9 mouse cellular contexts compared by ENCODE assay signal in genomic region chr4:129967024-129968014, GRCm38 (mm10). TPM values are rescaled to one million over a fixed set of nuclear protein-coding genes. Genes with fewer than 3 reads are reported as not detected.
A peak's percentile ranks its signal among the peaks of the same experiment; 100 is the strongest.
DNase-seq lines count a peak whose midpoint lies in the region; ATAC-seq and TF ChIP-seq lines count a peak whose summit lies in the region.
"Had no signal": no experiment of that assay in that cellular context is flagged by ENCODE, and none has a peak within 500 bp of the region (broad histone marks: within the 10 kb centered on the region; RNA-seq: fewer than 3 reads in every experiment).

No protein-coding gene starts in this region.

- no peak overlapping the region for H3K4me3 ChIP-seq in lung, embryonic 16.5 days (ENCODE audit: low read length)
- 0 out of 2 replicates have a peak overlapping the region, but pooled peaks have one; percentile 7 for H3K4me3 ChIP-seq in forebrain, embryonic 12.5 days (replicated peaks)
- H3K4me3 ChIP-seq in left cerebral cortex, adult 2 months: no peak overlapping the region
- no peak overlapping the region for H3K4me3 ChIP-seq in olfactory bulb, adult 2 months (ENCODE audit: insufficient read depth, low read depth, low read length)
- H3K4me3 ChIP-seq in thymus, adult 2 months (ENCODE audit: control insufficient read depth, insufficient read depth, low read length): no peak overlapping the region

- no peak overlapping the region for H3K9ac ChIP-seq in lung, embryonic 16.5 days (ENCODE audit: low read length)
- H3K9ac ChIP-seq in forebrain, embryonic 12.5 days: peak overlapping the region; percentile 2

- no peak for TF ChIP-seq CTCF in left cerebral cortex, adult 2 months (IDR thresholded peaks at IDR 0.05)
- no peak for TF ChIP-seq CTCF in olfactory bulb, adult 2 months (IDR thresholded peaks at IDR 0.05; ENCODE audit: insufficient read depth, low read depth, low read length)
- no peak for TF ChIP-seq CTCF in thymus, adult 2 months (IDR thresholded peaks at IDR 0.05; ENCODE audit: borderline replicate concordance, control insufficient read depth, extremely low read depth, insufficient read depth, low read length, poor library complexity)

- WGBS in lung, embryonic 16.5 days: 45% methylated on average over 13 of the region's 13 CpGs
- WGBS in forebrain, embryonic 12.5 days: 22% methylated on average over 13 of the region's 13 CpGs
- 16% methylated on average over 13 of the region's 13 CpGs for WGBS in olfactory bulb, adult 2 months
- WGBS in thymus, adult 2 months: 57% methylated on average over 13 of the region's 13 CpGs

- no peaks in the 10 kb centered on the region; the same call in 1 of the 2 replicates for H3K27me3 ChIP-seq in lung, embryonic 16.5 days (ENCODE audit: control insufficient read depth, insufficient read depth, low read depth, low read length)
- peaks cover 16% of the 10 kb centered on the region for H3K27me3 ChIP-seq in forebrain, embryonic 12.5 days
- no peaks in the 10 kb centered on the region for H3K27me3 ChIP-seq in thymus, adult 2 months (ENCODE audit: control insufficient read depth, insufficient read depth, low read length)

- H3K4me2 ChIP-seq in lung, embryonic 16.5 days (ENCODE audit: low read depth, low read length): no peak overlapping the region
- H3K4me2 ChIP-seq in forebrain, embryonic 12.5 days: peak overlapping the region; percentile 45

- H3K27ac ChIP-seq in lung, embryonic 16.5 days (ENCODE audit: low read length): no peak overlapping the region
- peak overlapping the region; percentile 82 for H3K27ac ChIP-seq in forebrain, embryonic 12.5 days
- peak overlapping the region; percentile 82 for H3K27ac ChIP-seq in left cerebral cortex, adult 2 months
- H3K27ac ChIP-seq in olfactory bulb, adult 2 months (ENCODE audit: insufficient read depth, low read depth, low read length): peak overlapping the region; percentile 97
- H3K27ac ChIP-seq in thymus, adult 2 months (ENCODE audit: control insufficient read depth, insufficient read depth, low read length): no peak overlapping the region

- intact Hi-C loops in left cerebral cortex, adult 2 months (cut with DNase I): no loop called here

- no peak for TF ChIP-seq POLR2A in olfactory bulb, adult 2 months (IDR thresholded peaks at IDR 0.05; ENCODE audit: insufficient read depth, low read depth, low read length)
- TF ChIP-seq POLR2A in thymus, adult 2 months (IDR thresholded peaks at IDR 0.05; ENCODE audit: control insufficient read depth, extremely low read depth, insufficient read depth, low read length, poor library complexity): no peak

- H3K9me3 ChIP-seq in lung, embryonic 16.5 days (ENCODE audit: control insufficient read depth, low read length): no peaks in the 10 kb centered on the region
- H3K9me3 ChIP-seq in forebrain, embryonic 12.5 days: no peaks in the 10 kb centered on the region

- ATAC-seq in lung, embryonic 16.5 days (ENCODE audit: low read depth): 0 out of 2 replicates have a peak, but pooled peaks have one; percentile 12
- ATAC-seq in forebrain, embryonic 12.5 days (ENCODE audit: low FRiP score): peak; percentile 79

- no peaks in the 10 kb centered on the region for H3K36me3 ChIP-seq in lung, embryonic 16.5 days (ENCODE audit: control insufficient read depth, insufficient read depth, low read length)
- no peaks in the 10 kb centered on the region for H3K36me3 ChIP-seq in forebrain, embryonic 12.5 days (replicated peaks)
- no peaks in the 10 kb centered on the region for H3K36me3 ChIP-seq in thymus, adult 2 months (ENCODE audit: control insufficient read depth, insufficient read depth, low read length)

- no peak for DNase-seq in lung, postnatal 10 days
- peak; percentile 61 to 71 for DNase-seq in left cerebral cortex, adult 2 months (ENCODE audit: extremely low spot score in 1 of 2, low spot score in 2 of 2)
- DNase-seq in ovary, postnatal 10 days (ENCODE audit: low spot score): no peak
- no peak for DNase-seq in lung, postnatal 36 days
- no peak for DNase-seq in thymus, adult 2 months

- H3K4me1 ChIP-seq in lung, embryonic 16.5 days (replicated peaks; ENCODE audit: control insufficient read depth, insufficient read depth, low read length): no peaks in the 10 kb centered on the region
- peaks cover 59% of the 10 kb centered on the region for H3K4me1 ChIP-seq in forebrain, embryonic 12.5 days
- H3K4me1 ChIP-seq in olfactory bulb, adult 2 months (ENCODE audit: control insufficient read depth, insufficient read depth, low read length): peaks cover 49% of the 10 kb centered on the region
- H3K4me1 ChIP-seq in thymus, adult 2 months (replicated peaks; ENCODE audit: control insufficient read depth, insufficient read depth, low read length): no peaks in the 10 kb centered on the region

RNA-seq across cellular contexts. Expression of gene Adgrb2, which starts 17.4 kb away (rescaled TPM):
- 0.40 and 1.0 TPM in 2 replicates for polyA plus RNA-seq in lung, embryonic 16.5 days (2015; fragmentation: Nextera tagmentation; extraction: Ambion mirVana)
- polyA plus RNA-seq in forebrain, embryonic 12.5 days (2016; fragmentation: Nextera tagmentation; extraction: Ambion mirVana): 5.6 and 7.3 TPM in 2 replicates
- total RNA-seq in left cerebral cortex, adult 2 months (2021): 100 to 1,000 TPM; 422 to 424 TPM
- polyA plus RNA-seq in olfactory bulb, adult 2 months (2012; ENCODE audit: insufficient read depth, insufficient read length, low replicate concordance, missing spikeins): not detected in 2 replicates
- polyA plus RNA-seq in thymus, adult 2 months (2012; rRNA removed): 5.8 and 6.7 TPM in 2 replicates

RNA-seq across cellular contexts. Expression of gene Spocd1, which starts 38.3 kb away (rescaled TPM):
- polyA plus RNA-seq in lung, embryonic 16.5 days (2015; fragmentation: Nextera tagmentation; extraction: Ambion mirVana): not detected in 2 replicates
- polyA plus RNA-seq in forebrain, embryonic 12.5 days (2016; fragmentation: Nextera tagmentation; extraction: Ambion mirVana): 0.06 TPM in 1 of 2 replicates, not detected in the other
- under 1 TPM; 0.40 to 0.57 TPM for total RNA-seq in left cerebral cortex, adult 2 months (2021)
- not detected in 2 replicates for polyA plus RNA-seq in olfactory bulb, adult 2 months (2012; ENCODE audit: insufficient read depth, insufficient read length, low replicate concordance, missing spikeins)
- 0.08 and 0.11 TPM in 2 replicates for polyA plus RNA-seq in thymus, adult 2 months (2012; rRNA removed)
- polyA plus RNA-seq: small intestine, adult 2 months had no signal

Comparison
In these comparisons a context has a peak if more than half of its experiments do, and no peak if none do; other contexts are left out.
1. H3K27ac ChIP-seq: peak in forebrain, embryonic 12.5 days (single experiment), left cerebral cortex, adult 2 months (single experiment) and olfactory bulb, adult 2 months (single experiment); none in lung, embryonic 16.5 days (single experiment) and thymus, adult 2 months (single experiment).
2. DNase-seq: peak in left cerebral cortex, adult 2 months (2 of 2); none in lung, postnatal 10 days (single experiment), ovary, postnatal 10 days (single experiment), lung, postnatal 36 days (single experiment) and thymus, adult 2 months (single experiment).